Mouse (Mus musculus) embryonic fibroblast, embryonic 13.5 days (primary cell): ENCODE data around the gene Rtl1. TPM values are rescaled to one million over a fixed set of nuclear protein-coding genes. Genes with fewer than 3 reads are reported as not detected.

Source experiments
- H3K27ac ChIP-seq: 2 replicates; pipeline ENCODE4 v1.5.1; 2012; ENCODE audit warnings: low read length, control low read depth, inconsistent platforms; ENCODE audit not compliant: insufficient read depth
- H3K4me1 ChIP-seq: 2 replicates; pipeline ENCODE4 v1.6.1; 2011; ENCODE audit warnings: low read length; ENCODE audit not compliant: control insufficient read depth, insufficient read depth
- H3K4me3 ChIP-seq: 2 replicates; pipeline ENCODE4 v1.5.1; 2011; ENCODE audit warnings: mild to moderate bottlenecking, control low read depth, low read length; ENCODE audit not compliant: insufficient read depth
- CTCF ChIP-seq: IDR thresholded peaks from 2 replicates; pipeline ENCODE4 v1.5.1; 2011; ENCODE audit warnings: mild to moderate bottlenecking, control low read depth, low read length, moderate library complexity, borderline replicate concordance; ENCODE audit not compliant: insufficient read depth
- POLR2A ChIP-seq: IDR thresholded peaks from 2 replicates; pipeline ENCODE4 v1.6.1; 2011; ENCODE audit warnings: low read depth, mild to moderate bottlenecking, control low read depth, low read length, moderate library complexity
- polyA plus RNA-seq: library from polyadenylated mRNA; stranded (reverse); fragments of >200 nt; gene quantifications from 2 replicates; pipeline ENCODE4 v1.2.4, GENCODE M21; 2011; ENCODE audit warnings: low read depth; ENCODE audit not compliant: missing spikeins, insufficient read length

The Rtl1 gene
- polyA plus RNA-seq, 1 experiment = 0.53 TPM

DNA sequence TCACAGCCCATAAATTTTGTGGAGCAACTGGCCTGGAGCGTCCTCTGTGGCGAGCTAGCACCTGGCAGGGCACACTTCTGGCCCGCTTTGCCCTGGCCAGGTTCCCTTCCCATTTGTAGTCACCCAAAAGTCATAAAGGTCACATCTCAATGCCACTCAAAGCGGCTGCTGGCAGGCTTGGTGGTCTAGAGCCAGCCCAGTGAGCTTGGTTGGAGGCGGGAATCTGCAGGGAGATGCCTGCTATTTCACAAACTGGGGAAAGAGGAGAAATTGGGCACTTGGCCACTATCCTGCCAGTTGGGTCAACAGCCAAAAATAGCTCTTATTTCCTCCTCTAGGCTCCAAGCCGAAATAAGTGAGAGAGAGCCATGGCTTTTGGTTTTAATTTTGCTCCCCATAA is 4.4 kb downstream of the Rtl1 start:
- TF ChIP-seq POLR2A (no peak), CTCF (no peak)
- Histone ChIP-seq H3K4me1 (peaks cover 6% of the 10 kb centered on the region; the same call in 1 of the 2 replicates), H3K4me3 (no peak overlapping the region), H3K27ac (no peak overlapping the region)

DNA sequence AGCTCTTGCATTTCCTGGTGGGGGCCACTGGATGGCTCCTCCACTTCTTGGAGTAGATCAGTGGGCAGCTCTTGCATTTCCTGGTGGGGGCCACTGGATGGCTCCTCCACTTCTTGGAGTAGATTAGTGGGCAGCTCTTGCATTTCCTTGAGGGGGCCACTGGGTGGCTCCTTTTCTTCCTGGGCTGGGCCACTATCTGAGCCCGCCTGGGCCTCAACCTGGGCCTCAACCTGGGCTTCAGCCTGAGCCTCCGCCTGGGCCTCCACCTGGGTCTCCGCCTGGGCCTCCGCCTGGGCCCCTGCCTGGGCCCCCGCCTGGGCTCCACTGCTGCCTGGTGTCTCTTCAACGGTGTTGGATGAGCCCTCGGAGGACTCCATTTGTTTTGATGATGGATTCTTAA is 5.2 kb downstream of the Rtl1 start:
- H3K4me1 ChIP-seq = peaks cover 6% of the 10 kb centered on the region; the same call in 1 of the 2 replicates
- no peak overlapping the region for H3K27ac ChIP-seq
- TF ChIP-seq POLR2A = no peak
- TF ChIP-seq CTCF = no peak
- H3K4me3 ChIP-seq = no peak overlapping the region

DNA sequence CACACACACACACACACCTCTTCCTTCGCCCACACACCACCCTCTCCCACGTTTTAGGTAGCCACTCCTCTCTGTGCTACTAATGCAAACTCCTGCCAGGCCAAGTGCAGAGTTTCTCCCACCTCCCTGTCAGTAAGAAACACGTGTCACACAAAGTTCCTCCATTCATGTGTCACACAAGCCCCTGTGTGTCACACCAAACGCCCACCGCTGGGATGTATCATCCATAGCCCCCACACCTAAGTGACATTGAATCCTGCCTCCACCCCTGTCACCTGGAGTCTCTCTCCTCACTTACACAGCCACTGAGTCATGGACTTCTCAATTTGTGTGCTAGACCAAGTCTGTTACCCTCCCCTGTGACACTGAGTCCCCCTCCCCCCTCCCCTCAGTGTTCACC is 17.9 kb downstream of the Rtl1 start:
- Histone ChIP-seq H3K4me3 (no peak overlapping the region), H3K4me1 (no peaks in the 10 kb centered on the region), H3K27ac (no peak overlapping the region)
- TF ChIP-seq CTCF (no peak), POLR2A (no peak)

DNA sequence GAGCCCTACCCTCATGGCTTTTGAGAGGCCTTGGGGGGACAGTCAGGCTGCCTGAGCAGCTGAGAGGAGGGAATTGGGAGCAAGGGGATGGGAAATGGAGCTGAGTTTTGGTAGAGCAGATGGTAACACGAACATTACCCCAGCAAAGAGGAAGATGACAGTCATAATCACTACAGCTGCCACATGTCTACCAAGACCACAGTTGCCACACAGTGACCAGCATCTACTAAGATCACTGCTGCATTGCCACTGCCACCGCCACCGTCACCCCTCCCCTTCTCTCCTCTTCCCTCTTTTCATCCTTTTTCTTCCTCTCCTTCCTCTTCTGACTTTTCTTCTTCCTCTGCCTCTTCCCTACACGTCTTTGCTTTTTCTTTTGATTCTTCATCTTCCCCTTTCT is 27.9 kb downstream of the Rtl1 start:
- Histone ChIP-seq H3K27ac (no peak overlapping the region), H3K4me3 (no peak overlapping the region), H3K4me1 (no peaks in the 10 kb centered on the region)
- TF ChIP-seq POLR2A (no peak), CTCF (no peak)

DNA sequence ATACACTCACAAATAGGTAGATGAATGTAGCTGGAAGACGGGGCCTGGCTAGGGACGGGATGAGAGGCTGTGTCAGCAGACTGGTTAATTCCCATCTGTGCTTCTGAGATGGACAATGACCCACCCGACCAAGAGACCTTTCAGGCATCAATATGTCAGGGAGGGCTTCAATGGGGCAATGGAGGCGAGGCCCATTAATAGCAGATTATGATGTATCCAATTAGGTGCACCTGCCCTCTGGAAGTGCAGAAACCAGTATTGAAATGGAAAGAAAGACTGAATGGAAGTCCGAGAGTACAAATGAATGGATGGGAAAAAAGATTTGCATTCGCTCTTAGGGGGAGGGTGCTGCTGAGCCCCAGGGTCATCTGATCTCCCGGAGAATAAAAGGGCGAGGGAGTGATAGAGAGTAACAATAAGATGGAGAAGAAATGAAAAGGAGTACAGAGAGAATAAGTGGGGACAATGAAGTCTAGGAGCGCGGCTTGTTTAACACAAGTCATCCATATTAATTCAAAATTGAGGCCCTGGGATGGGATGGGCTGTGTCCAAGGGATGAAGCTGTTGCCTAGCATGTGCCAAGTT is 39.9 kb downstream of the Rtl1 start:
- no peak overlapping the region for H3K27ac ChIP-seq
- H3K4me1 ChIP-seq = no peaks in the 10 kb centered on the region; the same call in 1 of the 2 replicates
- TF ChIP-seq CTCF = no peak
- H3K4me3 ChIP-seq = no peak overlapping the region

DNA sequence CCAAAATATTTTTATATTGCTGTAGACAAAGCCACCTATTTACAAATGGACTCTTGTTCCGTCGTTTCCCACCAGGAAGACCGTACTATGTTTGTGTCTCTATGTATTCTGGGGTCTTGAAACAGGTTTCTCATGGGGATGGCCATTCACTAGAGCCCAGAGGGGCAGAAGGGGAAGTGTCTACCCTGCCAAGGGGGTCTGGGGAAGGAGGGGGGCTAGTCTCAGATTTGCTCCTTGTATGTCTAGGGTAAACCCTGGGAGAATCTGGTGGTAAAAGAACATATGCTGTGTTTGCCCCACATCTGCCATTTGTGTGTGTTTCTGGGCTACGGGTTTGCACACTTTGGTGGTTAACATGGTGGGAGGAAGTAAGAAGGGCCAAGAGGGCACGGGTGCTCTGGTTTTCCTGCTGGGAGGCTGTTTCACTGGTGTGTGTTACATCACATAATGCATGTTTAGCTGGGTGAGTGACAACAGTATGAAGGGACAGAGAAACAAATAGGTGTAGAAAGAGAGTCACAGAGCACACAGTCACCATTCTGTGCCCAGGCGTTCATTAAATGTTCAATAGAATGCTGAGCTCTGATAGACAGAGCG is 41.1 kb downstream of the Rtl1 start:
- Histone ChIP-seq H3K27ac (no peak overlapping the region), H3K4me3 (no peak overlapping the region), H3K4me1 (no peaks in the 10 kb centered on the region; the same call in 1 of the 2 replicates)
- TF ChIP-seq CTCF (no peak), POLR2A (no peak)

DNA sequence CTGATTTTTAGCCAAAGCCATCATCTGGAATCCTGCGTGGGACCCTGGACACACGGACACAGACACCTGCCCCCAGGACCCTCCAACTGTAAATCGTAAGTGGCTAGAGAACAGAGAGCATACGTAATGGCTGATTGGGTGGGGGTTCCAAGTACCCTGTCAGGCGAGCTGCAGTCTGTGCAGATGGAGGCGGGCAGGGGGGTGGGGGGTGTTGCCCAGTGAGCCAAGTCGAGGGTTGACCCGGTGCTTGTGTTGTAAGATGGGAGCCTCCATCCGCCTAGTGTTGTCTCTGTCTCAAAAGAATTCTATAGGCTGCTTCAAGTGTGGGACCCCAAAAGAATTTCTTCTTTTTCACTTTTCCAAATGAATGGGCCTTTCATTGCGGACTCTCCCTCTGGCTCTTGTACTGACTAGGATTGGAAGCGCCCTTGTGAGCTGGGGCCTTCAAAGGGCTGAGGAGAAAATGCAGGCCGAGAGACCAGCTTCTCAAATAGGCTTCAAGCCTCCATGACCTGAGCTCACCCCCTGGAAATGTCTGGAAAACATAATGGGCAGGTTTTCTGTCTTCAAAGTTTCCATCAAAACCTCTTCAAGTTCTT is 41.8 kb downstream of the Rtl1 start:
- TF ChIP-seq CTCF (no peak), POLR2A (no peak)
- Histone ChIP-seq H3K4me1 (no peaks in the 10 kb centered on the region; the same call in 1 of the 2 replicates), H3K27ac (no peak overlapping the region), H3K4me3 (no peak overlapping the region)

DNA sequence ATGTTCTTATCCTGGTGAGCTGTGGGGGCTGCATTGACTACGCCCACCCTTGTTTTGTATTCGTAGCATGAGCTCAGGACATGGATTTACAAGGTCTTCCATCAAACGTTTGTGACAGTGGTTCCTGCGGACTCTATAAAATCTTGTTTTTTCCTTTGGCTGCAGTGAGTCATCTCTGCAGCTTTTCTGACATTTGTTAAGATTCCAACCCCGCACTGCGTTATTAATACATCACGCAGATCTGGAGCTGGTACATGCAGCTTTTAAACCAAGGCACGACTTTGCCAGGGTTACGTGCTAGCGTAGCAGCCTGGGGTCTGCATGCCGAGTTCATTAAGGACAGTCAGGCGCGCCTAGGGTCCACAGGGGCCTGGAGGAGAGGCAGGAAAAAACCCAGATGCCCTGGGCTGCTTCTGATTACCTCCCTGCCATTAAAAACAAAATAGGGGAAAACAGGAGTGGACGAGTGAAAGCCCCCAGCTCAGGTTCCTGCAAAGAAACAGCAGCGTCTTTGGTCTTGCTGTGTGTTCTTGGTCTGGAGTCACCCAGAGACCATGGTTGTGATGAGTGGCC is 44.2 kb downstream of the Rtl1 start:
- no peaks in the 10 kb centered on the region; the same call in 1 of the 2 replicates for H3K4me1 ChIP-seq
- H3K27ac ChIP-seq = no peak overlapping the region

DNA sequence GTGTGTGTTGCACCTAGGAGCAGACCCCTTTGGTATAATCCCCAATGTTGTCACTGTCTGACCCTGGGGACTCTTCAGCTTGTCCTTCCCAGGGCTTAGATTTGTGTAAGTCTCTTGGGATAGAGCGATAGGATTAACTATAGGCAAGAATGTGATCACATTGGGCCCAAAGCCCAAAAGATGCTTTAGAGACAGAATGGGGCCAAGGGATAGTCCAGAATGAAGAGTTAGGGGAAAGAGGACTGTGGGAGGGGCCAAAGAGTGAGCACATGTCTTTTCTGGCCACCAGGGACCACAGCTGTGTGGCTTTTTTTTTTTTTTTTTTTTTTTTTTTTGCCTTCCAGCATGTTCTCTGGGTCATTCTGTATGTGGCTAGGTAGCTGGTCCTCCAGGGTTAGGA is 46.6 kb downstream of the Rtl1 start:
- Histone ChIP-seq H3K4me3 (no peak overlapping the region), H3K27ac (no peak overlapping the region), H3K4me1 (no peaks in the 10 kb centered on the region; the same call in 1 of the 2 replicates)
- TF ChIP-seq POLR2A = no peak
- no peak for TF ChIP-seq CTCF

More for the DNA sequence above, 44.2 kb downstream of the Rtl1 start:
- TF ChIP-seq POLR2A (no peak), CTCF (no peak)
- H3K4me3 ChIP-seq = no peak overlapping the region

DNA sequence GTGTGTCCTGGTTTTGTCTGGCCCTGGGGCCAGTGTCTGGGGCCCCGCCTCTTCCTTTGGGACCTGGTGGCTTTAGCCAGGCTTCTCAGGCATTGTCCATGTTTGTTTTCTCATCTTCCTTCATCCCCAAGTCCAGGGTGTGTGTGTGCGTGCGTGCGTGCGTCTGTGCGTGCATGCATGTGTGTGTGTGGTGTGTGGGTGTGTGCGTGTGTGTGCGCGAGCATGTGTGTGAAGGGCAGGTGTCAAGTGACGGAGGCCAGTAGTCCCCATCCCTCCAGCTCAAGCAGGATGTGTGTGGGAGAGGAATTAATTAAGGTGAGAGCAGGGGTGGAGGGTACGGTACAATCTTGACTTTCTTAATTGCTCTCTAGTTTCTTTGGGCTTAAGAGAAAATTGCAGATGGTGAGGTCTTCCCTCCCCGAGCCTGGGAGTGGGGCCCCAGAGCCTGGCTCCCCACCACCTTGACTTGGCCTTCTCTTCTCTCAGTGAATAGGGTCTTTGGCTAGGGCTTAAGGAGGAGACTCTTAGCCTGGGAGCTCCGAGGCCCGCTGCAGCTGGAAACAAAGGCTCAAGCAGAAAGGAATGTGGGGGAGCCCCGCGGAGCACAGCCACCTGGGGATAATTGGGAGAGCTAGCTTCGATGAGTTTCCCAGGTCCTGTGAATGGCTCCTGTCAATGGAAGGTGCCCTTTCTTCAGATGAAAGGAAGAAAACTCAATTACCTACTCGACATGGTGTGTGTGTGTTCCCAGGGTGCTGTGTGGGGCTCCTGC is 47.2 kb downstream of the Rtl1 start:
- Histone ChIP-seq H3K4me1 (no peaks in the 10 kb centered on the region; the same call in 1 of the 2 replicates), H3K4me3 (no peak overlapping the region), H3K27ac (no peak overlapping the region)
- TF ChIP-seq CTCF (no peak), POLR2A (no peak)
